Mouse (Mus musculus) limb, embryonic 10.5 days (tissue): Measurements from ENCODE around the gene Slc9a7. TPM values are rescaled to one million over a fixed set of nuclear protein-coding genes. Genes with fewer than 3 reads are reported as not detected.

Experiments used
- DNase-seq: peaks from one replicate; pipeline ENCODE4 v3.0.0-alpha.2; 2017; ENCODE audit warnings: low spot score
- H3K27ac ChIP-seq: fragments of 300-500 bp; sonication (generic); 2 replicates; pipeline ENCODE4 v1.5.1; 2016; ENCODE audit warnings: mild to moderate bottlenecking
- H3K27me3 ChIP-seq: fragments of 300-500 bp; sonication (generic); 2 replicates; pipeline ENCODE4 v1.6.1; 2016; ENCODE audit warnings: low read depth, mild to moderate bottlenecking; ENCODE audit not compliant: poor library complexity, severe bottlenecking
- H3K36me3 ChIP-seq: fragments of 300-500 bp; sonication (generic); 2 replicates; pipeline ENCODE4 v1.6.1; 2016; ENCODE audit warnings: mild to moderate bottlenecking, moderate library complexity
- H3K4me1 ChIP-seq: fragments of 300-500 bp; sonication (generic); 2 replicates; pipeline ENCODE4 v1.6.1; 2016
- H3K4me3 ChIP-seq: fragments of 300-500 bp; sonication (generic); 2 replicates; pipeline ENCODE4 v1.5.1; 2016; ENCODE audit warnings: mild to moderate bottlenecking, moderate library complexity
- H3K9me3 ChIP-seq: fragments of 300-500 bp; sonication (generic); replicated peaks from 2 replicates; pipeline ENCODE4 v1.6.1; 2016; ENCODE audit warnings: mild to moderate bottlenecking
- WGBS: fragments of 180-500 bp; shearing (Covaris S2); methylation state at CpG from one replicate; pipeline ENCODE4 v1.1.7; 2016; 5-methylcytosine and 5-hydroxymethylcytosine counted together
- polyA plus RNA-seq: library from polyadenylated mRNA; unstranded; fragments of >200 nt; fragmentation: Nextera tagmentation; extraction: Ambion mirVana; gene quantifications from 2 replicates; pipeline ENCODE4 v1.2.1, GENCODE M21; 2016

Slc9a7 gene
- polyA plus RNA-seq, 1 experiment from 2014 or later: 0.65 TPM

DNA sequence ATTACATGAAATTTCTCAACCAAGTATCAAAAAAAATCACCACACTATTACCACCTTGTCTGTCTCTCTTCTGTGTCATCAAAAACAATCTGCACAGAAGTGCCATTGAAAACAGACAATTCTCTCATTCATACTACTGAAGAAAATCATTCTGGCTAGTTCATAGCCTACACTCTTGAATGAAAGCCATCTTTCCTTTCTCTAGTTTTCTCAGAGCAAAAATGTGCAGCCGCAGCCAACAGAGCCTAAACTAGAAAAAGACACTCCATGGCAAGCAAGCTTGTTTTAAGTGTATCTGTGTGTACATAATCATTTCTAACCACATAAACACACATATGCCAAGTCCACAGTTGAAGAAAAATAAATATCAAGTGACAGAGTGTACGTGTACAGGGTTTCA lies 27.2 kb downstream of the Slc9a7 start:
- Histone ChIP-seq H3K27ac (no peak overlapping the region), H3K9me3 (no peaks in the 10 kb centered on the region), H3K4me3 (no peak overlapping the region), H3K4me1 (no peaks in the 10 kb centered on the region), H3K36me3 (no peaks in the 10 kb centered on the region), H3K27me3 (no peaks in the 10 kb centered on the region)
- WGBS: 92% methylated on average over 2 of the region's 2 CpGs
- no peak for DNase-seq

DNA sequence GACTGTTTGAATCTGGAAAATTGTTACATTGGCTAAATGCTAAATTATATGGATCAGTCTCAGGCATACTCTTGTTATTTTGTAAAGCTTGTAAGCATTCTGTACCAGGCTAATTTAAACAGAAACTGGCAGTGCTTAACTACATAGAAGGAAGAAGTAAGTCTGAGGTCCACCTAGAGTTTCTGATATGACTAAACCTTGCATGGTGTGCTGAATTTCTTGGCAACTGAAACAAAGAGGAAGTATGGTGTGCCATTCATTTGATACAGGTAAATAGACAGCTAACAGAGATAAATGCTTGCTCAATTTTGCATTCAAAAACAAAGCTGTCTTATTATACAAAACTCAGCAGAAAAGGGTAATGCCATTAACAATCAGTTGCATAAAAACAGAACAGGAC lies 63.5 kb downstream of the Slc9a7 start:
- no peak for DNase-seq
- H3K9me3 ChIP-seq: no peaks in the 10 kb centered on the region
- H3K27ac ChIP-seq: no peak overlapping the region
- H3K27me3 ChIP-seq: no peaks in the 10 kb centered on the region
- H3K4me1 ChIP-seq: no peaks in the 10 kb centered on the region
- H3K4me3 ChIP-seq: no peak overlapping the region
- H3K36me3 ChIP-seq: no peaks in the 10 kb centered on the region

DNA sequence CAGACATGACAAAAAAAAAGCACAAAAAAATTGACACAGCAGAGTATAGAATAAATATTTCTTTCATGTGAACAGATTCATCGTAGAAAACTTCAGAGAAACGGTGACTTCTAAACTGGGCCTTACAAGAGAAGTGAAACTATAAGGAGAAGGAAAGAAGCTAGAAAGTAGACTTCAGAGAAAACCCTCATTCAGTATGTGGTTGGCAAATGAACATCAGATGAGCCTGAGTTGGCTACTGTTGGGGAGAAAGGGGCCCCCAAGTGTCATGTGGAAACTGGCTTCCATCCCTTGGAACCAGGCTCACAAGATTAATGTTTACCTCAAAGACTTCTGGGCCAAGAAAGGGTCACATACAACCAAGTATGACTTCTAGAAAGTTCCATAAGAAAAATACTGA lies 70.1 kb downstream of the Slc9a7 start:
- no peak overlapping the region for H3K27ac ChIP-seq
- DNase-seq: no peak
- H3K4me1 ChIP-seq: no peaks in the 10 kb centered on the region
- WGBS: 90% methylated on average over 2 of the region's 2 CpGs
- no peaks in the 10 kb centered on the region for H3K9me3 ChIP-seq
- no peaks in the 10 kb centered on the region for H3K36me3 ChIP-seq
- no peaks in the 10 kb centered on the region for H3K27me3 ChIP-seq
- no peak overlapping the region for H3K4me3 ChIP-seq

DNA sequence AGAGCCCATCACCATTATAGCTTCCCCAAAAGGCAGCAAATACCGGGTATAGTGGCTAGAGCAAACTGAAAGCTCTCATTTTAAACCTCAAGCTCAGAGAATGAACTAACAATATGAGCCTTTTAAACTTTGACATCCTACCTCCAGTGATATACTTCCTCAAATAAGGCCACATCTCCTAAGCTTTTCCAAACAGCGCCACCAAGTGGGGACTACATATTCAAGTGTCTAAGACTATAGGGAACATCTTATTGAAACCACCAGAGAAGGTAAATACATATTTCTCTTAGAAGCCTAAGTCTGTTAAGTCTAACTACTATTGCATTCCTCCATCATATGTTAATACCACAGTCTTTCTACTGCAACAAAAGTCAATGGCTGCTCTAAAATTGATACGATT lies 106.0 kb downstream of the Slc9a7 start:
- WGBS: 73% methylated on average over 3 of the region's 3 CpGs
- H3K27ac ChIP-seq: no peak overlapping the region

DNA sequence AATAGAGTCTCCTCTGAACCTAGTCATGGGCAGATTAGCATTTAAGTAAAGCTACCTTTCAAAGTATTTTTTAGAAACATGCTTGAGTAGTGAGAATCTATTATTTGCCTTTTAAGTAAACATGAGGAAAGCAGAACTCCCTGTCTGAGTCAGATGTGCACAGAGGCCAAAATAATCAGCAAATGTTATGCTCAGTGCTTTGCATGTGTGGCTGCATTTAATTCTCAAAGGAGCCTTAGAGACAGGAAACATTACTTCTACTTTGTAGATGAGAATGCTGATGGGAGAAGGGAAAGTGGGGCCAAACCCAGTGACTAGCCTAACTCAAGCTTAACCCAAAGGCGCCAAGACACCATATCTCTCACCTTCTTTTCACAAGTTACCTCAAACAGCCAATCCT lies 114.8 kb downstream of the Slc9a7 start:
- no peaks in the 10 kb centered on the region for H3K36me3 ChIP-seq
- no peak overlapping the region for H3K4me3 ChIP-seq
- no peak for DNase-seq
- H3K27ac ChIP-seq: no peak overlapping the region
- H3K9me3 ChIP-seq: no peaks in the 10 kb centered on the region
- H3K27me3 ChIP-seq: no peaks in the 10 kb centered on the region
- 80% methylated on average over 1 of the region's 1 CpGs for WGBS
- no peaks in the 10 kb centered on the region for H3K4me1 ChIP-seq

More for the DNA sequence above, 106.0 kb downstream of the Slc9a7 start:
- no peaks in the 10 kb centered on the region for H3K4me1 ChIP-seq
- no peak overlapping the region for H3K4me3 ChIP-seq
- no peaks in the 10 kb centered on the region for H3K27me3 ChIP-seq
- DNase-seq: no peak
- no peaks in the 10 kb centered on the region for H3K9me3 ChIP-seq
- no peaks in the 10 kb centered on the region for H3K36me3 ChIP-seq

DNA sequence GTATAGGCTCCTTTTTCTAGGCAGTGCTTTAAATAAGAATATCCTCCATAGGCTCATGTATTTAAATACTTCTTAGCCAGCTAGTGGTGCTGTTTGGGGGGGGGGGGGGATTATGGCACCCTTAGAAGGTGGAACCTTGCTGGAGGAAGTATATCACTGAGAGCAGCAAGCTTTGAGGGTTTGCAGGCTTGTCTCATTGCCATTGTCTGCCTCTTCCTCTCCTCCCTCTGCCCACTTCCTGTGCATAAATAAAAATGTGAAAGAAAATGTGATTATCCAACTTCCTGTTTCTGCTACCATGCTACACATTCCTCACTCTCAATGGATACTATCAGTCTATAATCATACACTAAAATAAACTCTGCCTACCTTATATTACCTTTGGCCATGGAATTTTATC lies 123.2 kb downstream of the Slc9a7 start:
- Histone ChIP-seq H3K27ac (no peak overlapping the region), H3K9me3 (no peaks in the 10 kb centered on the region), H3K36me3 (no peaks in the 10 kb centered on the region), H3K4me1 (no peaks in the 10 kb centered on the region), H3K27me3 (no peaks in the 10 kb centered on the region), H3K4me3 (no peak overlapping the region)
- DNase-seq: no peak

DNA sequence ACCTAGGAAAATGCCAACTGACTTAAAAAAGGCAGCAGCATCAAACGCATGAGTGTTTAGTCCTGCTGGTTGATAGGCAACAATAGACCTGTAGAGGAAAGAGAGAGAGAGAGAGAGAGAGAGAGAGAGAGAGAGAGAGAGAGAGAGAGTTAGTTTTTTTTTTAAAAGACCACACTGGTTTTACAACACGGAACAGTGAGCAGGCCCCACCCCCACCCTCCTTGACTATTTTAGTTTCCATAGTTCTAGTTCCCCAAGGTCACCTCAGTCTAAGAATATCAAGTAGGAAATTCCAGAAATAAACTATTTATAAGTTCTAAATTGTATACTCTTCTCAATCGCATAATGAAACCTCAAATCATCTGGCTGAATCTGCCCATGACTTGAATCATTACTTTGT lies 126.6 kb downstream of the Slc9a7 start:
- Histone ChIP-seq H3K27me3 (no peaks in the 10 kb centered on the region), H3K9me3 (no peaks in the 10 kb centered on the region), H3K4me3 (no peak overlapping the region), H3K36me3 (no peaks in the 10 kb centered on the region), H3K27ac (no peak overlapping the region), H3K4me1 (no peaks in the 10 kb centered on the region)
- no peak for DNase-seq
- 86% methylated on average over 3 of the region's 3 CpGs for WGBS

DNA sequence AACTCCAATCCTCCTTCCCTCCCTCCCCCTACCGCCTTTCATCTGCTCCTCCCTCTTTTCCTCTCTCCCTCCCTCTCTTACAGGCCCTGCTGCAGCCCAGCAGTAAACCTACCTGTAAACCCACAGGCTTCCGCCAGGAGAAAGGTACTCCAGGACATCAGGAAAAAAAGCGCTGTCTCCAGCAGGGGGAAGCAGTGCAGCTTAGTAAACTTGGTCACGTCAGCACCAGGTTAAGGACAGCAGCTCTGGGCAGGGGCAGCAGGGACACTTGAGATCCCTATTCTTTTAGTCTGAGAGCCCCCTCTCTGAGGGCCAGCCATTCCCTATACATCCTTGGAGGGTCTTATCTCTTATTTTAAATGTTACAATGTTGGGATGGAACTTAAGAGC lies 129.3 kb downstream of the Slc9a7 start:
- Histone ChIP-seq H3K36me3 (no peaks in the 10 kb centered on the region), H3K9me3 (no peaks in the 10 kb centered on the region), H3K27ac (no peak overlapping the region), H3K4me1 (no peaks in the 10 kb centered on the region), H3K4me3 (no peak overlapping the region), H3K27me3 (no peaks in the 10 kb centered on the region)
- WGBS: 4% methylated on average over 4 of the region's 4 CpGs
- DNase-seq: peak; percentile 52

DNA sequence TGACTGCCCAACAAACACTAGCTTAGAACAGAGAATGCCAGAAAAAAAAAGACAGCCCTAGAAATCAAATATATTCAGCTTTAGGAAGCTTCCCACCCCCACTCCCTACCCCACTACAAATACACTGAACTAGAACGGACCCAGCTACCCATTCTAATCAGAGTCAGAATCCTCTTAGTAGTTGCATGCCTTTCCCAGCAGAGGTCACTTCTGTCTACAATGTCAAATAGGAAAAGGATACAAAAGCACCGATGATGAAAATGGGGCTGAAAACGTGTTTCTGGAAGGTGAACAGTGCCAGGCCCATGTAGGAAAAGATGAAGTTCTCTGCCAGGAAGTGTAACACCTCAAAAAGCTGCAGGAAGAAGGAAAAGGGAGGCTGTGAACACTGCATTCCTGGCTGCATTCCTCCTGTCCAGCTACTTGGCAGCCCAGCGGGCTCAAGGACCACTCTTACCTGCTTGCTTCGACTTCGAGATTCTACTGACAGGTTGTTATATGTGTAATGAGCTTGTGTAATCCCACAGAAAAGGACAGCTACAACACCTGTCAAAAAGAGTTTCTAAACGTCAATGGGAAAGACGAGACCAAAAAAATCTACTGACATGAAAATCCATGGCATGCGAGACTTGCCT lies 129.8 kb downstream of the Slc9a7 start:
- Histone ChIP-seq H3K36me3 (no peaks in the 10 kb centered on the region), H3K27me3 (no peaks in the 10 kb centered on the region), H3K4me1 (no peaks in the 10 kb centered on the region), H3K9me3 (no peaks in the 10 kb centered on the region), H3K4me3 (no peak overlapping the region), H3K27ac (no peak overlapping the region)
- 61% methylated on average over 9 of the region's 9 CpGs for WGBS
- no peak for DNase-seq

DNA sequence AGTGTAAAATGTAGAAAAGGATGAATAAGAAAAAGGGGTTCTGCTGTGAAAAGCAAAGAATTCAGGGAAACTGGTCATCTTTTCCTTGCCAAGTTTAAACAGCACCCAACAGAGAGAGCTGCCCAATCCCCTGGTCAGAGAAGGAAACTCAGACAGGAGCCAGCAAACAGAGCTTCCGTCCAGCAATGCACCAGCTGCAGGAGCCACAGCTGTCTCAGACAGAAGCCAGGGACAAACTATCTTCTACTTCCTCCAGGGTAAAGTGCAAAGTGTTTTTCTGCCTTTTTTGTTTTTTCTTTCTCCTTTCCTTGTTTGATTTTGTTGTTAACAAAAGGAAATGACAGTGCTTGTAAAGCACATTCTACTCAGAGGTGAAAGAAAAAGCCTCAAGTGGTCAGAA lies 131.3 kb downstream of the Slc9a7 start:
- 36% methylated on average over 1 of the region's 1 CpGs for WGBS

DNA sequence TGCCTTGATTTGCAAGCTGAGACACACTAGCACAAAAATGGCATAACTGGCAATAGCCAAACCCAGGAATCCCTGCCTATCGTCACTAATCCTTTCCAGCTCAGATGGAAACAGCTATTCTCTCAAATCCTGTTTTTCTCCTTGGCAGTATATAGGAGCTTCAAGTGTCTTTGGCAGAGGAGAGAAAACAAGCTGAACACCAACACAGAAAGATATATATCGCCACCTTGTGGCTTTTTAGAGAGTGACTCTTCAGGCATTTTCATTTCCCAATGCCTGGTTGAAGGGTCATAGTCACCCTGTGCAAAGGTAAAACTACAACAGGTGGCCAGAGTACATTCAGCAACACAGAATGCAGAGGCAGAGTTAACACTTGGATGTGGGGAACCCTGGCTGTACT lies 134.1 kb downstream of the Slc9a7 start:
- WGBS: 25% methylated on average over 2 of the region's 2 CpGs
- Histone ChIP-seq H3K4me1 (no peaks in the 10 kb centered on the region), H3K27ac (no peak overlapping the region), H3K27me3 (no peaks in the 10 kb centered on the region), H3K36me3 (no peaks in the 10 kb centered on the region), H3K4me3 (no peak overlapping the region), H3K9me3 (no peaks in the 10 kb centered on the region)
- DNase-seq: no peak

More for the DNA sequence above, 131.3 kb downstream of the Slc9a7 start:
- Histone ChIP-seq H3K4me3 (no peak overlapping the region), H3K27ac (no peak overlapping the region), H3K9me3 (no peaks in the 10 kb centered on the region), H3K36me3 (no peaks in the 10 kb centered on the region), H3K4me1 (no peaks in the 10 kb centered on the region), H3K27me3 (no peaks in the 10 kb centered on the region)
- DNase-seq: no peak

DNA sequence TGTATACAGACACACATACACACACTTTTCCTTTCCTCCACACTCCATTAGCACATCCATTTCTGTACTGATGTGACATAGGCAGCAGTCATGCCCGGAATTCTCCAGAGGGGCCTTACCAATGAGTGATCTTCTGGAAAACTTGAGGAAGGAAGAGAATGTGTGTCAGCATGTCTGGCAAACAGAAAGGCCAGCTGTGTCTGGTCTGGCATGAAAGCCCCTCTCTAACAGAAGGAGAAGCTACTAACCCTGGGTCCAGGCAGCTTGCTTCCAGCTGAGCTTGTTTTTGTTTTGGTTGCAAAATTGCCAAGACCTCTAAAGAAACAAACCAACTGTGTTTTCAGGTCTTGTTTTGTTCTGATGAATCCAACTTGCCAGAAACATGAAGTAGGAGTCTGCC lies 162.1 kb downstream of the Slc9a7 start:
- Histone ChIP-seq H3K27me3 (no peaks in the 10 kb centered on the region), H3K4me1 (no peaks in the 10 kb centered on the region), H3K36me3 (no peaks in the 10 kb centered on the region), H3K9me3 (no peaks in the 10 kb centered on the region), H3K27ac (no peak overlapping the region), H3K4me3 (no peak overlapping the region)
- DNase-seq: no peak
- 95% methylated on average over 1 of the region's 1 CpGs for WGBS

DNA sequence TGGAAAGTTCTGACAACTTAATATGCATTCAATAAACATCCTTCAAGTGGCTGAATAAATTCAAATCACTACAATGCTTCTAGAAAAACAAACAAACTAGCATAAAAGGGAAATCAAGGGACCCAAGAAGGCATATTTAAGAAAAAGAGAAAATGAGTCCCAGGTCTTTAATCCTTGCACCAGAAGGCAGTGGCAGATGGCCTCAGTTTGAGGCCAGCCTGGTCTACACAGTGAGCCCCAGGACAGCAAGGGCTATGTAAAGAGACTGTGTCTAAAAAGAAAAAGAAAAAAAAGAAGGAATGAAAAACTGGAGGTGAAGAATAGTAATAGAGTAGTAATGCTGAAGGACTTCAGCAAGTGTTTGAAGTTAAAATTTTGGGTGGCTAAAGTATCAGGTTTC lies 162.7 kb downstream of the Slc9a7 start:
- Histone ChIP-seq H3K27ac (no peak overlapping the region), H3K36me3 (no peaks in the 10 kb centered on the region), H3K4me1 (no peaks in the 10 kb centered on the region), H3K4me3 (no peak overlapping the region), H3K9me3 (no peaks in the 10 kb centered on the region), H3K27me3 (no peaks in the 10 kb centered on the region)
- no peak for DNase-seq

DNA sequence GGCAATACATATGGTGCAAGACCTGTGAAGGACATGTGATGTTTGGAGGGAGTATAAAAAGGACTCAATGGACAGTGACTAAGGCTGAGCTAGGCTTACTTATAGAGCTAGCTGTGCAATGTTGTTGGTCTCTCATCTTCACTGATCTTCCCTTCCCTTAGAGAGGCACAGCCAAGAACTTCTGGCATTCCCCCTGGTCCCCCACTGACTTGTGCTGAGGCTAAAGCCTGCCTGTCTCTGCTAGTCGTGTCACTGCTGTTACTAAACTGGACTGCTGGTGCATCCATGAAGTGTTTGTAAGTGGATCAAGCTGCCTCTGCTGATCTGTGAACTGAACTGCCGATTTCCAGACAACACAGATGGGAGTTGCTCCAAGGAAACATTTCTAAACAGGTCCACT lies 166.1 kb downstream of the Slc9a7 start:
- no peaks in the 10 kb centered on the region for H3K27me3 ChIP-seq
- 81% methylated on average over 2 of the region's 2 CpGs for WGBS
- no peak for DNase-seq

More for the DNA sequence above, 166.1 kb downstream of the Slc9a7 start:
- H3K4me3 ChIP-seq: no peak overlapping the region
- H3K27ac ChIP-seq: no peak overlapping the region
- no peaks in the 10 kb centered on the region for H3K9me3 ChIP-seq
- no peaks in the 10 kb centered on the region for H3K36me3 ChIP-seq
- no peaks in the 10 kb centered on the region for H3K4me1 ChIP-seq
